Mouse (Mus musculus) erythroblast, embryonic 14.5 days (primary cell): ENCODE results near the gene Scai. TPM values are rescaled to one million over a fixed set of nuclear protein-coding genes. Genes with fewer than 3 reads are reported as not detected.

Source experiments
- H3K27me3 ChIP-seq: 2 replicates; pipeline ENCODE4 v1.6.1; 2012; ENCODE audit warnings: inconsistent platforms; ENCODE audit not compliant: control insufficient read depth
- H3K36me3 ChIP-seq: 2 replicates; pipeline ENCODE4 v1.6.1; 2012; ENCODE audit warnings: mild to moderate bottlenecking, inconsistent platforms; ENCODE audit not compliant: control insufficient read depth
- H3K4me1 ChIP-seq: 2 replicates; pipeline ENCODE4 v1.6.1; 2012; ENCODE audit warnings: inconsistent platforms; ENCODE audit not compliant: control insufficient read depth
- H3K4me3 ChIP-seq: replicated peaks from 2 replicates; pipeline ENCODE3; 2012; ENCODE audit warnings: moderate library complexity, mild to moderate bottlenecking, inconsistent platforms
- H3K9me3 ChIP-seq: 2 replicates; pipeline ENCODE4 v1.6.1; 2012; ENCODE audit warnings: low read length, inconsistent platforms, mixed read lengths; ENCODE audit not compliant: control insufficient read depth
- GATA1 ChIP-seq: IDR thresholded peaks from 2 replicates; pipeline ENCODE4 v1.6.1; 2012; ENCODE audit warnings: low read length, inconsistent platforms, mixed read lengths
- TAL1 ChIP-seq: IDR thresholded peaks from 3 replicates; pipeline ENCODE4 v1.6.1; 2012; ENCODE audit warnings: low read length, inconsistent platforms, mixed read lengths
- polyA plus RNA-seq: library from polyadenylated mRNA; stranded (reverse); fragments of >175 nt; gene quantifications from 2 replicates; pipeline ENCODE4 v1.2.3, GENCODE M21; 2012

Scai gene
- polyA plus RNA-seq, 1 experiment = 1.1 TPM

DNA sequence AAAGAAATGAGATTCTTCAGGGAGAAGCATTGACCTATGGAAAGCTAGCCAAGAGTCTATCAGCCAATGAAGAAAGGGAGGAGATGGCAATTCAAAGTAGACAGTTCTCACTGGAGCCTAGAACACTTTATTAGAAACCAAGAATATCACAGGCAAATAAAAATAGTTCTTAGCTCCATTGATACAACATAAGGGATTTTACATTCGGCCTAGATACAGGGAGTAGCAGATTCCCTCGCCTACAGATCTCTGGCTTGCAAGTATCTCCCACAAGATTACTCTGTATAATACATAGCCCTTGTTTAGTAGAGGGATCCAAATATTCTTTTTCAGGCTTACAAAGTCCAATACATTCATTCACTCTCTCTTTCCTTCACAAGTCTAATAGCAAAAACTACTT, 4.3 kb upstream of the Scai start:
- H3K36me3 ChIP-seq = peaks cover 57% of the 10 kb centered on the region
- H3K27me3 ChIP-seq = no peaks in the 10 kb centered on the region
- TF ChIP-seq GATA1 (no peak), TAL1 (no peak)
- no peaks in the 10 kb centered on the region for H3K9me3 ChIP-seq
- no peak overlapping the region for H3K4me3 ChIP-seq
- peaks cover 12% of the 10 kb centered on the region for H3K4me1 ChIP-seq

- TF ChIP-seq GATA1 (no peak), TAL1 (no peak)
- no peaks in the 10 kb centered on the region for H3K27me3 ChIP-seq
- H3K4me1 ChIP-seq = peaks cover 22% of the 10 kb centered on the region
- H3K9me3 ChIP-seq = no peaks in the 10 kb centered on the region
- peaks cover 20% of the 10 kb centered on the region for H3K36me3 ChIP-seq
- H3K4me3 ChIP-seq = peak overlapping the region; percentile 94
These were observed 473 bp downstream of the Scai start for GRCm38 (mm10) chr2:39189961-39190560.

- no peak overlapping the region for H3K4me3 ChIP-seq
- no peaks in the 10 kb centered on the region for H3K9me3 ChIP-seq
- TF ChIP-seq GATA1 (no peak), TAL1 (no peak)
- H3K4me1 ChIP-seq = peaks cover 18% of the 10 kb centered on the region
- H3K27me3 ChIP-seq = no peaks in the 10 kb centered on the region
- H3K36me3 ChIP-seq = peaks cover 20% of the 10 kb centered on the region
These were observed 4.6 kb downstream of the Scai start for GRCm38 (mm10) chr2:39185942-39186341.

GRCm38 (mm10) chr2:39183587-39183986, 6.9 kb downstream of the Scai start:
- Histone ChIP-seq H3K27me3 (no peaks in the 10 kb centered on the region), H3K4me1 (peaks cover under 1% of the 10 kb centered on the region), H3K4me3 (no peak overlapping the region), H3K36me3 (peaks cover 25% of the 10 kb centered on the region), H3K9me3 (no peaks in the 10 kb centered on the region)
- TF ChIP-seq GATA1 = no peak
- no peak for TF ChIP-seq TAL1

DNA sequence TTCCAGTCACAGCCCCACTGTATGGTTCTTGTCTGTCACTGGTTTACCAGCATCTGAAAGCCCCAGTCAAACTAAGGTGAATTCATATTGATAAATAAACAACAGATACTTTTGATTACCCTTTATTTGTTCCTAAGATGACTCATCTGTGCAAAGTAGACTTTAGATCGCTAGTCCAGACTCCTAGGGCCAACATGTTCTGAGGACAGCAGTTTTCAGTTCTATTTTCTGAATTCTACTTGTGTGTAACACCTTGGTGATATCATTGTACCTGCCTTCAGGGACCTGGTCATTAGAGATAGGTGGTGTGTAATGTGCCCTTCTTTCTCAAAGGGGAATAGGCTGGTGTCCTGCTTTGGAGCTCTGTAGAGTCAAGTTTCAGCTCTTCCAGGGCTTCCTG, 29.5 kb downstream of the Scai start:
- Histone ChIP-seq H3K36me3 (peaks cover 3% of the 10 kb centered on the region; the same call in 1 of the 2 replicates), H3K9me3 (no peaks in the 10 kb centered on the region), H3K4me3 (no peak overlapping the region), H3K4me1 (no peaks in the 10 kb centered on the region), H3K27me3 (no peaks in the 10 kb centered on the region)
- TF ChIP-seq TAL1 (no peak), GATA1 (no peak)

DNA sequence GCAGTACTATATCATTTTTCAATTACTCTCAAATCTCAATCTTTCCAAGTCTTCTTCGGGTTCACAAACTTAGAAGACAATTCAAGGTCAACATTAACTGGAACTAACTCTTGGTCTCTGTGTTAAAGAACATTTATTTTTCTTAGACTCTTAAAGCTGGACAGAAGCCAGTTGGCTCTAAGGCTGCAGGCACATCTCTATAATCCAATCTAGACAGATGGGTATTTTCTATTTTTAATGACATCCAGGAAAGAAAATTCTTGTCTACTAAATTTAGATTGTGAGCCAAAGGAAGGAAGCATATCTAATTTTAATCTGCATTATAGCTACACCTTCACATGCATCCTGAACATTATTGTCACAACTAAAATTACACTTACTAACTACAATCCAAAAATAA, 32.6 kb downstream of the Scai start:
- peaks cover 6% of the 10 kb centered on the region for H3K4me1 ChIP-seq
- no peaks in the 10 kb centered on the region for H3K27me3 ChIP-seq
- peaks cover 3% of the 10 kb centered on the region; the same call in 1 of the 2 replicates for H3K36me3 ChIP-seq
- no peak overlapping the region for H3K4me3 ChIP-seq
- H3K9me3 ChIP-seq = no peaks in the 10 kb centered on the region
- TF ChIP-seq GATA1 = no peak
- no peak for TF ChIP-seq TAL1

DNA sequence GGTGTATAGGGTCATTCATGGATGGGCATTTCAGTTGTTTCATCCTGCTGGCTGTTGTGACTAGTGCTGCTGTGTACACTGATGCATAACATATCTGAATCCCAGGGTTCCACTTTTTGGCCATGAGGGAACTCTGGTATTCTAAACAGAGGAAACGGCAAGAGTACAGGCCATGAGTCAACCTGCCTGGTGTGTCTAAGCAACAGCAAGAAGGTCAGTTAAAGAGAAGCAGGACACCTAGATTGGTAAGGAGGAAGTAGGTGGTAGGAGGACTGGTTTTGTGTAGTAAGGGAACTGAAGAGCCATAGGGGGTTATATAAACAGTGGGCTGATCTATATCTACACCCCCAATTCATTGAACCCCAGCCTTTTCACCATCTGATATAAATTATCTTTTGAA, 33.7 kb downstream of the Scai start:
- Histone ChIP-seq H3K36me3 (peaks cover 3% of the 10 kb centered on the region; the same call in 1 of the 2 replicates), H3K27me3 (no peaks in the 10 kb centered on the region), H3K4me1 (peaks cover 6% of the 10 kb centered on the region), H3K4me3 (no peak overlapping the region), H3K9me3 (no peaks in the 10 kb centered on the region)
- no peak for TF ChIP-seq GATA1
- no peak for TF ChIP-seq TAL1

DNA sequence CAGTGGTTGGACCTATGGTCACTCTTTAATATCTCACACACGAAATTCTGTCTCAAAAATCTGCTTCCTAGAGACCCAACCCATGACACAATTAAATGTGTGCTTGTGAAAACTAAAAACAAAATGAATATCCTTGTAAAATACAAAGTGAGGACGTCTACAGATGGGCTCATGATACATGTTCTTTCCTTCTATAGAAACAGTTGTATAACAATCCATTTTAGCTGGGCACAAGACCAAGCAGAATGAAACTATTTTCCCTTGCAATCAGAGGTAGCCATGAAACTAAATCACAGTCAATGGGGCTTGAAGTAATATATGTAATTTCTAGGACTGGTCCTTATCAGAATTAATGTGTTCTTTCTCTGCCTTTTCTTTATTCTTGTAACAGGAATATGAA, 39.6 kb downstream of the Scai start:
- Histone ChIP-seq H3K4me3 (no peak overlapping the region), H3K36me3 (no peaks in the 10 kb centered on the region), H3K9me3 (no peaks in the 10 kb centered on the region), H3K4me1 (peaks cover 8% of the 10 kb centered on the region), H3K27me3 (no peaks in the 10 kb centered on the region)
- no peak for TF ChIP-seq GATA1
- no peak for TF ChIP-seq TAL1

GRCm38 (mm10) chr2:39148075-39148474, 42.5 kb downstream of the Scai start:
- Histone ChIP-seq H3K4me3 (no peak overlapping the region), H3K4me1 (peaks cover 3% of the 10 kb centered on the region; the same call in 1 of the 2 replicates), H3K36me3 (no peaks in the 10 kb centered on the region), H3K9me3 (no peaks in the 10 kb centered on the region), H3K27me3 (no peaks in the 10 kb centered on the region)
- TF ChIP-seq GATA1 (no peak), TAL1 (no peak)

DNA sequence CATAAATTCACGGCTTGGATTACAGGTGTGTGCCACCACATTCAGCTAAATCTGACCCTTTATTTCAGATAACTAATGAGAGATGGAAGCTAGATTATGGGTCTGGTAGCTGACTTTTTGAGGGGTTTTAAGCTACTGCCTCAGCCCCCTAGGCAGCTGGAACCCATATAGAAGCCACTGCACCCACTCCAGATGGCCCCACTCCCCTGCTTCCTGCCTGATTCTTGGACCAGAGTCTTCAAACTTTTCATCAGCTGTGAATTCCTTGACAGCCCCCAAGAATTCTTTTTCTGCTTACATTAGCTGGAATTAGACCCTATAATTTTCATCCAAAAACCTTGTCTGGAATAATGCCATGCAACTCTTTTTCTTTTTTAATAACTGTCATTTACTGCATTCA, 44.1 kb downstream of the Scai start:
- no peaks in the 10 kb centered on the region for H3K9me3 ChIP-seq
- TF ChIP-seq GATA1 (no peak), TAL1 (no peak)
- H3K27me3 ChIP-seq = no peaks in the 10 kb centered on the region
- H3K4me1 ChIP-seq = peaks cover 8% of the 10 kb centered on the region
- no peaks in the 10 kb centered on the region for H3K36me3 ChIP-seq
- H3K4me3 ChIP-seq = no peak overlapping the region
